Mouse (Mus musculus) brain, embryonic 14.5 days (tissue): ENCODE measurements around the gene Pkd2l1.

ENCODE experiments used
- CTCF ChIP-seq: fragments of 200-500 bp; IDR thresholded peaks from 2 replicates; pipeline ENCODE4 v1.5.1; 2012; ENCODE audit warnings: inconsistent platforms, mild to moderate bottlenecking, moderate library complexity, borderline replicate concordance; ENCODE audit not compliant: insufficient read depth, insufficient read length; ENCODE audit errors: extremely low read depth
- POLR2A ChIP-seq: fragments of 200-500 bp; IDR thresholded peaks from 2 replicates; pipeline ENCODE4 v1.6.1; 2012; ENCODE audit warnings: mild to moderate bottlenecking, inconsistent platforms, borderline replicate concordance; ENCODE audit not compliant: poor library complexity, insufficient read depth, insufficient read length, severe bottlenecking; ENCODE audit errors: extremely low read depth

DNA sequence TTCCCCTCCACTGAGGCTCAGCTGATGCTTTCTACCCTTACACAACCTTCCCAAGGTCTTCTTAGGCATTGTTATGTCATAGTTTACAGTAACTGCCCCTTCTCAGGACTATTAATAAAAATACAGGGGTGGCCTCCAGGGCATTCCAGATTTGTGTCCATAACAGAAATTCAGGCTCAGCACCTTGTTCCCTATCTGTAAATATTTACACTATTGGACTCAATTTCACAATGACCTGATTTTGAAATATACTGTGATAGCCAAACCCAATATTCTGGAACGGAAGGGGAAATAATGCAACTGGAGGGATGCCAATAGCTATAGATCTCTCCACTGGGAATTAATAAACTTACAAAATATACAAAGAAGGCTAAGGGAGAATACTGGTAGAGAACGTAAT, 63.7 kb downstream of the Pkd2l1 start:
- TF ChIP-seq POLR2A (no peak), CTCF (no peak)
